Mouse (Mus musculus) liver, embryonic 14.5 days (tissue): ENCODE data around the gene Sf3b1.

Source experiments
- CTCF ChIP-seq: IDR thresholded peaks from 2 replicates; pipeline ENCODE4 v1.5.1; 2016; ENCODE audit warnings: antibody characterized with exemption, low read depth, control low read depth
- EP300 ChIP-seq: IDR thresholded peaks from 2 replicates; pipeline ENCODE4 v1.6.1; 2016; ENCODE audit warnings: antibody characterized with exemption, low read depth

GRCm38 (mm10) chr1:55051671-55052070 is 24.4 kb upstream of the Sf3b1 start:
- TF ChIP-seq CTCF (no peak), EP300 (no peak)
